Mouse (Mus musculus): Measurements from ENCODE around the gene Glo1.

GRCm38 (mm10) chr17:30582313-30582712 is 44.4 kb downstream of the Glo1 start:
- TF ChIP-seq CTCF (IDR thresholded peaks at IDR 0.05; ENCODE audit: borderline replicate concordance, insufficient read depth, low read length) (no peak), POLR2A (IDR thresholded peaks at IDR 0.05; ENCODE audit: low read depth, low read length) (no peak)

All from embryonic fibroblast, embryonic 13.5 days (primary cell).